Mouse (Mus musculus): Measurements from ENCODE around the gene Ces3a. TPM values are rescaled to one million over a fixed set of nuclear protein-coding genes. Genes with fewer than 3 reads are reported as not detected.

The Ces3a gene
- not detected for polyA plus RNA-seq (2017; shearing (Covaris generic))

GRCm38 (mm10) chr8:105048371-105048854, at the start of gene Ces3a:
Gene Ces3a, plus strand, starts transcription at chr8:105048601.

GRCm38 (mm10) chr8:105000586-105000985, 47.8 kb upstream of the Ces3a start, which contains the start of gene Ces2h:
Gene Ces2h, plus strand, starts transcription at chr8:105000853.

GRCm38 (mm10) chr8:105083449-105084050, 35.1 kb downstream of the Ces3a start, which contains the start of gene Ces3b:
Gene Ces3b, plus strand, starts transcription at chr8:105083753.

Other genes starting within 250 kb of the Ces3a start
- gene Ces2b, start 217.0 kb upstream of the Ces3a start, polyA plus RNA-seq (2017; shearing (Covaris generic)), result not detected
- gene Ces2c, start 201.5 kb upstream of the Ces3a start, polyA plus RNA-seq (2017; shearing (Covaris generic)), result 22.0 TPM
- gene Ces2e, start 122.3 kb upstream of the Ces3a start, polyA plus RNA-seq (2017; shearing (Covaris generic)), result not detected
- not detected for gene Ces2f, start 101.2 kb upstream of the Ces3a start, polyA plus RNA-seq (2017; shearing (Covaris generic))
- not detected for gene Ces2g, start 86.9 kb upstream of the Ces3a start, polyA plus RNA-seq (2017; shearing (Covaris generic))
- gene Ces2h, start 47.7 kb upstream of the Ces3a start, polyA plus RNA-seq (2017; shearing (Covaris generic)), result not detected
- not detected for gene Ces3b, start 35.2 kb downstream of the Ces3a start, polyA plus RNA-seq (2017; shearing (Covaris generic))
- not detected for gene Ces4a, start 83.2 kb downstream of the Ces3a start, polyA plus RNA-seq (2017; shearing (Covaris generic))
- 91.0 TPM for gene Cbfb, start 122.1 kb downstream of the Ces3a start, polyA plus RNA-seq (2017; shearing (Covaris generic))
- 19.4 TPM for gene D230025D16Rik, start 176.5 kb downstream of the Ces3a start, polyA plus RNA-seq (2017; shearing (Covaris generic))
- gene B3gnt9, start 206.6 kb downstream of the Ces3a start, polyA plus RNA-seq (2017; shearing (Covaris generic)), result 0.67 TPM
- gene Tradd, start 216.0 kb downstream of the Ces3a start, polyA plus RNA-seq (2017; shearing (Covaris generic)), result 46.7 TPM
- 9.4 TPM for gene Fbxl8, start 216.0 kb downstream of the Ces3a start, polyA plus RNA-seq (2017; shearing (Covaris generic))
- 2.4 TPM for gene Hsf4, start 221.2 kb downstream of the Ces3a start, polyA plus RNA-seq (2017; shearing (Covaris generic))
- gene Nol3, start 227.5 kb downstream of the Ces3a start, polyA plus RNA-seq (2017; shearing (Covaris generic)), result not detected
- 2.6 TPM for gene 4931428F04Rik, start 241.3 kb downstream of the Ces3a start, polyA plus RNA-seq (2017; shearing (Covaris generic))
- 1.3 TPM for gene Exoc3l, start 247.5 kb downstream of the Ces3a start, polyA plus RNA-seq (2017; shearing (Covaris generic))
- gene E2f4, start 249.1 kb downstream of the Ces3a start, polyA plus RNA-seq (2017; shearing (Covaris generic)), result 134 TPM

Measured in effector memory CD4-positive, alpha-beta T cell, adult 5 months (primary cell).